Mouse (Mus musculus): ENCODE results near the gene Dera. TPM values are rescaled to one million over a fixed set of nuclear protein-coding genes. Genes with fewer than 3 reads are reported as not detected.

Dera gene
- total RNA-seq, 2 experiments from 2014 or later, result 43.0 to 54.3 TPM

GRCm38 (mm10) chr6:137870667-137871066 is 116.3 kb downstream of the Dera start:
- ATAC-seq (replicated peaks; ENCODE audit: low FRiP score, low TSS enrichment, poor library complexity, severe bottlenecking), result no peak

DNA sequence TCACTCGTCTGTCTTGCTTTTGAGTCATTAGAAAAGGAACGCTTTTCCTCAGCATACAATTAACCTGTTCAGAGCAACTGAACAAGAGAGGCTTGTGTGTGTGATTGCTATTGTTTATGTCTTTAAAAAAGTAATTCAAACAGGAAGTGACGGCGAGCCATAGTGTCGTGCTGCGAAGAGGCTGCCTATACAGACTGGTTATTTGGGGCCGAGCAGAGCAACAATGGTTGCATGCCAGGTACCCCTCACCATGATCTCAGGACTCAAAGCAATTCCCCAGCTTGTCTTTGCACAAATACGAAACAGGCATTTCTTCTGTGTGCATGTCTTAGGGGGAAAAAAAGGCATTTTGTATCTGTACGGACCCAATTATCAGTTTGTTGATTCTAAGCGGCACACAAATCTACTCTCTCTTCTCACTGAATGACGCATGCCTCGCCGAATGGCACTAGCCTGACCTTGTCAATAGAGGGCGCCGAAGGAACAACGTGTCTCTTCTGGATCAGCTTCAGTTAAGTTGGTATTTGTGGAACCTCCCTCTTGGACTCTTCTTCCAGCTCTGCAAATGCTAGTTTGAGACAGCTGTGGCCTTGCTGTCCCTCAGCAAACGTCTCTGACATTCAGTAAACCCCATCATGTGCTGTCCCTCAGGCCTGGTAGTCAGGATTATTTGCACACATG is 117.8 kb downstream of the Dera start:
- ATAC-seq (replicated peaks; ENCODE audit: low FRiP score, low TSS enrichment, poor library complexity, severe bottlenecking), result peak; percentile 89

GRCm38 (mm10) chr6:137874471-137875244 is 120.3 kb downstream of the Dera start:
- no peak for ATAC-seq (replicated peaks; ENCODE audit: low FRiP score, low TSS enrichment, poor library complexity, severe bottlenecking)

- no peak for ATAC-seq (replicated peaks; ENCODE audit: low FRiP score, low TSS enrichment, poor library complexity, severe bottlenecking)
Observed at GRCm38 (mm10) chr6:137885644-137886043, 131.3 kb downstream of the Dera start.

DNA sequence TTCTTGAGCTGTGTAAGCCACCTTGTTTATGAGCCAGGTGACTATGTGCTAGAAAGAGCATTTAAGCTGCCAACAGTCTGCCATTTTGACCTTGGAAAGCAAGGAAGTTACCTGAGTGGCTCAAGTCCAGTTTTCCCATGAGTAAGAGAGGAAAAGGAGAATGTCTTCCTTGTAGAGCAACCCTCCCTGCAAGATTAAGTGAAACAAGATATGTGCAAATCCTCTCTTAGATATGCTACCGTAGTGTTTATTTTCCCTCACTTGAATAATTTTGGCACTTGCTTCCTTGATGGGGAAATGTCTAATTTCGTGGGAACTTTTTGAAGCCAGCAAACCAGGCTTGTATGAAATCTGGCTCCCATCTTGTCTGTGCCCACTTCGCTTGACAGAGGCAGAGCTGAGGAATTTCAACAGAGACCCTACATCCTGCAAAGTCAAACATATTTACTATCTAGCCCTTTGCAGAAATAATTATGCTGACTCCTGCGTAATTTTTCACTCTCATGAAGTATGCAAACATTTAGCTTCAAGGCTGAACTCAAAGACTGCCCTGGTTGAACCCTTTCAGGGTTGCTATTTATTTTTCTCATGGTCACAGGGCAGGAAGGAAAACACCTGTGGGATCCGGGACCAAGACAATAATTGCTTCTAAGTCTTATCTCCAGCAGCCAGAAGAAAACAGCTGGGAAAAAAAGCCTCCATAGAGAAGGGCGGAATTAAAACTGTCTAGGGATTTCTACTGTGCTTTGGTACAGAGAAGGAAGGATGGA is 132.0 kb downstream of the Dera start:
- no peak for ATAC-seq (replicated peaks; ENCODE audit: low FRiP score, low TSS enrichment, poor library complexity, severe bottlenecking)

GRCm38 (mm10) chr6:137887258-137887657 is 132.9 kb downstream of the Dera start:
- ATAC-seq (replicated peaks; ENCODE audit: low FRiP score, low TSS enrichment, poor library complexity, severe bottlenecking), result no peak

- no peak for ATAC-seq (replicated peaks; ENCODE audit: low FRiP score, low TSS enrichment, poor library complexity, severe bottlenecking)
Observed at GRCm38 (mm10) chr6:137897671-137898070, 143.3 kb downstream of the Dera start.

GRCm38 (mm10) chr6:137901255-137901654 is 146.9 kb downstream of the Dera start:
- no peak for ATAC-seq (replicated peaks; ENCODE audit: low FRiP score, low TSS enrichment, poor library complexity, severe bottlenecking)

Other genes with a start within 250 kb of the Dera start
- 0.69 and 0.92 TPM in 2 replicates for gene Eps8, start 99.7 kb upstream of the Dera start, total RNA-seq (2014; fragmentation: Nextera tagmentation)
- gene Eps8, start 99.7 kb upstream of the Dera start, total RNA-seq (2017), result 1.7 TPM in 1 of 2 replicates, not detected in the other
- 134 and 156 TPM in 2 replicates for gene Strap, start 19.5 kb upstream of the Dera start, total RNA-seq (2014; fragmentation: Nextera tagmentation)
- 219 and 251 TPM in 2 replicates for gene Strap, start 19.5 kb upstream of the Dera start, total RNA-seq (2017)